Mouse (Mus musculus) stomach, postnatal 0 days (tissue): ENCODE measurements around the gene Myl10.

ENCODE experiments used
- CTCF ChIP-seq: IDR thresholded peaks from 2 replicates; pipeline ENCODE4 v1.5.1; 2016; ENCODE audit warnings: antibody characterized with exemption, low read depth, mild to moderate bottlenecking, moderate library complexity
- EP300 ChIP-seq: optimal IDR thresholded peaks from 2 replicates; pipeline ENCODE3; 2016; ENCODE audit warnings: antibody characterized with exemption

GRCm38 (mm10) chr5:136686349-136686748 is 6.6 kb upstream of the Myl10 start:
- TF ChIP-seq CTCF: no peak
- no peak for TF ChIP-seq EP300
